Mouse (Mus musculus): ENCODE data around the gene Stxbp4.

GRCm38 (mm10) chr11:90498461-90498860 lies 139.4 kb downstream of the Stxbp4 start:
- TF ChIP-seq POLR2AphosphoS2 (IDR thresholded peaks at IDR 0.05; ENCODE audit: low read length) = no peak
- TF ChIP-seq MYC (IDR thresholded peaks at IDR 0.05; ENCODE audit: low read depth, low read length) = no peak
- TF ChIP-seq CTCF (IDR thresholded peaks at IDR 0.05 in 2 of 3, conservative IDR thresholded peaks at IDR 0.05 in 1 of 3; ENCODE audit: control insufficient read depth in 1 of 3, insufficient read depth in 1 of 3, low read depth in 2 of 3, low read length in 3 of 3, poor library complexity in 1 of 3, severe bottlenecking in 1 of 3) = no peak
- no peak for TF ChIP-seq USF1 (IDR thresholded peaks at IDR 0.05; ENCODE audit: low read depth, low read length)
- no peak for TF ChIP-seq JUND (IDR thresholded peaks at IDR 0.05; ENCODE audit: low read depth, low read length)
- TF ChIP-seq MXI1 (IDR thresholded peaks at IDR 0.05; ENCODE audit: low read depth, low read length) = no peak
- no peak for TF ChIP-seq USF2 (IDR thresholded peaks at IDR 0.05; ENCODE audit: borderline replicate concordance in 1 of 2, insufficient read depth in 1 of 2, low read depth in 1 of 2, low read length in 2 of 2)
- TF ChIP-seq POLR2A (IDR thresholded peaks at IDR 0.05; ENCODE audit: control insufficient read depth in 1 of 2, insufficient read depth in 1 of 2, low read depth in 1 of 2, low read length in 2 of 2, poor library complexity in 1 of 2) = no peak
- TF ChIP-seq ELF1 (IDR thresholded peaks at IDR 0.05; ENCODE audit: low read depth, low read length) = no peak
- TF ChIP-seq TAL1 (IDR thresholded peaks at IDR 0.05; ENCODE audit: low read length) = no peak
- TF ChIP-seq E2F4 (IDR thresholded peaks at IDR 0.05; ENCODE audit: borderline replicate concordance, low read depth, low read length) = no peak

Measured in MEL (cell line).